Mouse (Mus musculus): ENCODE measurements around the gene Nr1i3.

DNA sequence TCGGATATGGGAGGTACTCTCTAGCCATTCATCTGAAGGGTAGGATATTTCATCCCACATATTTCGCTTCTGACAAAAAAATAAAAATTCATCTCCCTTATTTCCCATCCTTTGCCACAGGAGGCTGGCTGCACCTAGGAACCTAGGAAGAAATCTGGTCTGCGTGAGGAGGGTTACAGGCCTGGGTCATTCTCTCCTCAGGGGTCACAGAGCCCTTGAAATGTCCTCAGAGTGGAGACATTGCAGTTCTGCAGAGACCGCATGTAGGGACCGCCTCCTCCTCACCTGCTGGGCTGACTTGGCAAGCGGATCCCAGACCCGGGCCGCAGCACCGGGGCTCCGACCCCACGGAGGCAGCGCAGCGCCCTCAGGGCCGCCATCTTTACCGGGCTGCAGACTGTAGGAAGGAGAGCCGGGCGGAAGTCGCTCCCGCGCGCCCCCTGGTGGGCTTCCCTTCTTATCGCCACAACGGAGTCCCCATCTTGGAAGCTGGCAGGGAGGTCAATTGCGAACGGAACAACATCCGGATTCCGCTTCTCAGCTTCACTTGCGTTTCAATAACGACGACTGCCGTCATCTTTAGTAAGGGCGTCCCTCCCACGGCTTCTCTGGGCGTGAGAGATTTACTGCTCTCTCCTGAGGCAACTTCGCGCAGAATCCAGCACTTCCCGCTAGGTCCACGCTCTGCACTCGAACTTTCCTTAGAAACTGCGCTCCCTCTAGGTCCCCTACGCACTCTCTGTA lies 33.1 kb downstream of the Nr1i3 start:
- TF ChIP-seq POLR2A (IDR thresholded peaks at IDR 0.05; ENCODE audit: insufficient read depth, low read length) (no peak), CTCF (IDR thresholded peaks at IDR 0.05; ENCODE audit: low read depth, low read length) (peak; percentile 63), EP300 (IDR thresholded peaks at IDR 0.05; ENCODE audit: insufficient read depth, low read depth, low read length) (no peak)
